Comparison of ENCODE assay signal across 8 mouse cellular contexts in the genomic region with DNA sequence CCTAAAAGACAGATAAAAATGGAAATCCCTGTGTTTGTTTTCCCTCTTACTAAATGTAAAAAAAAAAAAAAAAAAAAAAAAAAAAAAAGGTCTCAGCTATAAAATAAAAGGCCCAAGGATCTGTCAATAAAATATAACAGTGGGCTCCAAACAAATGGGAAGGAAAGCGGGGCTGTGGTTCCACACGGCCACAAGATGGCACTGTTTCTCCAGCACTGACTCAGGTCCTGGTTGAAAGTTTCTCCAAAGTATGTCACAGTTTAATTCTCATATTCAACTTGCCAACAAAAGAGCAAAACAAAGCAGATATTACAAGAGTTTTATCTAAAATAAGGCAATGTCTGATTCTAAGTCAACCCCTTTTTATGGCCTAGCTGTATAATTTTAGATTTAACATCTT. TPM values are rescaled to one million over a fixed set of nuclear protein-coding genes. Genes with fewer than 3 reads are reported as not detected.
DNase-seq lines count a peak whose midpoint lies in the region; ATAC-seq and TF ChIP-seq lines count a peak whose summit lies in the region.

No protein-coding gene starts in this region.

- ATAC-seq in inflammation-experienced regulatory T-cells, adult 6 months: peak; percentile 80
- no peak for ATAC-seq in limb, embryonic 11.5 days (ENCODE audit: insufficient number of reproducible peaks, low FRiP score, low TSS enrichment, low read depth)
- 0 out of 2 replicates have a peak, but pooled peaks have one; percentile 50 for ATAC-seq in neural tube, embryonic 11.5 days (ENCODE audit: insufficient read depth, low FRiP score, low TSS enrichment)
- no peak for ATAC-seq in stomach, postnatal 0 days (ENCODE audit: low FRiP score, low TSS enrichment)

- H3K36me3 ChIP-seq in limb, embryonic 11.5 days (ENCODE audit: control insufficient read depth, insufficient read depth, low read length): no peaks in the 10 kb centered on the region
- H3K36me3 ChIP-seq in neural tube, embryonic 11.5 days (ENCODE audit: control insufficient read depth, insufficient read depth, low read length): no peaks in the 10 kb centered on the region
- H3K36me3 ChIP-seq in stomach, postnatal 0 days (ENCODE audit: control insufficient read depth, insufficient read depth, low read length): no peaks in the 10 kb centered on the region

- no peak overlapping the region for H3K4me2 ChIP-seq in limb, embryonic 11.5 days (ENCODE audit: low read depth, severe bottlenecking)
- H3K4me2 ChIP-seq in neural tube, embryonic 11.5 days (ENCODE audit: low read depth): no peak overlapping the region
- no peak overlapping the region for H3K4me2 ChIP-seq in stomach, postnatal 0 days (replicated peaks; ENCODE audit: low read depth)

- H3K9me3 ChIP-seq in limb, embryonic 11.5 days (ENCODE audit: control insufficient read depth, low read length): no peaks in the 10 kb centered on the region
- no peaks in the 10 kb centered on the region for H3K9me3 ChIP-seq in neural tube, embryonic 11.5 days (ENCODE audit: control insufficient read depth, low read length)
- H3K9me3 ChIP-seq in stomach, postnatal 0 days (ENCODE audit: control insufficient read depth, low read length): no peaks in the 10 kb centered on the region

- H3K4me1 ChIP-seq in limb, embryonic 11.5 days (ENCODE audit: control insufficient read depth, insufficient read depth, low read length): no peaks in the 10 kb centered on the region
- H3K4me1 ChIP-seq in neural tube, embryonic 11.5 days (ENCODE audit: control insufficient read depth, insufficient read depth, low read length): no peaks in the 10 kb centered on the region
- no peaks in the 10 kb centered on the region for H3K4me1 ChIP-seq in stomach, postnatal 0 days (replicated peaks; ENCODE audit: control insufficient read depth, insufficient read depth)

- peak; percentile 34 to 35 for DNase-seq in urinary bladder, adult 18-20 months (ENCODE audit: low spot score in 2 of 2)
- no peak for DNase-seq in urinary bladder, postnatal 10 days (ENCODE audit: low spot score)
- DNase-seq in cerebellum, adult 18-20 months: peak; percentile 51 to 62
- peak; percentile 19 to 83 for DNase-seq in frontal cortex, adult 2 months (ENCODE audit: extremely low spot score in 1 of 2, low spot score in 1 of 2)
- peak; percentile 83 for DNase-seq in limb, embryonic 11.5 days (ENCODE audit: low spot score)
- peak; percentile 73 for DNase-seq in neural tube, embryonic 11.5 days (ENCODE audit: low spot score)
- DNase-seq in stomach, postnatal 0 days (ENCODE audit: low spot score): peak; percentile 72

- H3K27ac ChIP-seq in limb, embryonic 11.5 days (replicated peaks; ENCODE audit: low read depth, low read length): no peak overlapping the region
- no peak overlapping the region for H3K27ac ChIP-seq in neural tube, embryonic 11.5 days (ENCODE audit: low read depth, low read length)
- H3K27ac ChIP-seq in stomach, postnatal 0 days (replicated peaks): no peak overlapping the region

- WGBS in limb, embryonic 11.5 days: 0% methylated on average over 2 of the region's 2 CpGs
- WGBS in neural tube, embryonic 11.5 days: 4% methylated on average over 2 of the region's 2 CpGs
- 1% methylated on average over 2 of the region's 2 CpGs for WGBS in stomach, postnatal 0 days

- no peak for TF ChIP-seq EP300 in stomach, postnatal 0 days (optimal IDR thresholded peaks at IDR 0.05)

- H3K9ac ChIP-seq in limb, embryonic 11.5 days (ENCODE audit: low read length): no peak overlapping the region
- no peak overlapping the region for H3K9ac ChIP-seq in neural tube, embryonic 11.5 days (ENCODE audit: low read length)
- H3K9ac ChIP-seq in stomach, postnatal 0 days (ENCODE audit: low read length): no peak overlapping the region

- no peak overlapping the region for H3K4me3 ChIP-seq in limb, embryonic 11.5 days (ENCODE audit: low read depth, low read length)
- H3K4me3 ChIP-seq in neural tube, embryonic 11.5 days (ENCODE audit: low read depth, low read length): no peak overlapping the region
- no peak overlapping the region for H3K4me3 ChIP-seq in stomach, postnatal 0 days (ENCODE audit: low read depth, low read length)

- H3K27me3 ChIP-seq in limb, embryonic 11.5 days (ENCODE audit: control insufficient read depth, insufficient read depth, low read length): no peaks in the 10 kb centered on the region
- H3K27me3 ChIP-seq in neural tube, embryonic 11.5 days (ENCODE audit: control insufficient read depth, insufficient read depth, low read length): no peaks in the 10 kb centered on the region
- H3K27me3 ChIP-seq in stomach, postnatal 0 days (ENCODE audit: control insufficient read depth, insufficient read depth, low read length): no peaks in the 10 kb centered on the region

- TF ChIP-seq CTCF in stomach, postnatal 0 days (IDR thresholded peaks at IDR 0.05; ENCODE audit: low read depth): peak; percentile 95

RNA-seq across cellular contexts. Expression of gene Fas, which starts 43.8 kb away (rescaled TPM):
- 1.3 and 2.0 TPM in 2 replicates for polyA plus RNA-seq in frontal cortex, adult 2 months (2012; rRNA removed)
- polyA plus RNA-seq in inflammation-experienced regulatory T-cells, adult 6 months (2017; shearing (Covaris generic)): 100 to 1,000 TPM; 124 to 144 (median 139) TPM
- polyA plus RNA-seq in limb, embryonic 11.5 days (2014; fragmentation: Nextera tagmentation; extraction: Ambion mirVana): 0.44 and 0.72 TPM in 2 replicates
- 0.76 and 1.0 TPM in 2 replicates for polyA plus RNA-seq in neural tube, embryonic 11.5 days (2014; fragmentation: Nextera tagmentation; extraction: Ambion mirVana)
- 8.3 and 9.0 TPM in 2 replicates for polyA plus RNA-seq in stomach, postnatal 0 days (2015; fragmentation: Nextera tagmentation; extraction: Ambion mirVana)

Comparison
In these comparisons a context has a peak if more than half of its experiments do, and no peak if none do; other contexts are left out.
1. ATAC-seq: peak in inflammation-experienced regulatory T-cells, adult 6 months (single experiment) and neural tube, embryonic 11.5 days (single experiment); none in limb, embryonic 11.5 days (single experiment) and stomach, postnatal 0 days (single experiment).
2. RNA of gene Fas, which starts 43.8 kb away (polyA plus RNA-seq): 124 to 144 TPM in inflammation-experienced regulatory T-cells, adult 6 months; 8.3 to 9.0 TPM in stomach, postnatal 0 days, 1.3 to 2.0 TPM in frontal cortex, adult 2 months, 0.76 to 1.0 TPM in neural tube, embryonic 11.5 days and 0.44 to 0.72 TPM in limb, embryonic 11.5 days; every median in the first group is over 10 times any median in the second.